Mouse (Mus musculus) intestine, embryonic 15.5 days (tissue): ENCODE results near the gene Apol6. TPM values are rescaled to one million over a fixed set of nuclear protein-coding genes. Genes with fewer than 3 reads are reported as not detected.
A peak's percentile ranks its signal among the peaks of the same experiment; 100 is the strongest.

Experiments
- ATAC-seq: fragments of 200-750 bp; cut with Nextera tagmentation; 2 replicates; pipeline ENCODE4 v1.8.0; 2017; ENCODE audit warnings: moderate TSS enrichment, moderate library complexity
- H3K27ac ChIP-seq: fragments of 300-500 bp; sonication (generic); 2 replicates; pipeline ENCODE4 v1.5.1; 2015; ENCODE audit warnings: mild to moderate bottlenecking, inconsistent platforms
- H3K27me3 ChIP-seq: fragments of 300-500 bp; sonication (generic); replicated peaks from 2 replicates; pipeline ENCODE4 v1.6.1; 2015; ENCODE audit warnings: inconsistent platforms
- H3K36me3 ChIP-seq: fragments of 300-500 bp; sonication (generic); 2 replicates; pipeline ENCODE4 v1.6.1; 2015; ENCODE audit warnings: inconsistent platforms
- H3K4me1 ChIP-seq: fragments of 300-500 bp; sonication (generic); replicated peaks from 2 replicates; pipeline ENCODE4 v1.6.1; 2015; ENCODE audit warnings: inconsistent platforms
- H3K4me2 ChIP-seq: fragments of 300-500 bp; sonication (generic); replicated peaks from 2 replicates; pipeline ENCODE4 v1.6.1; 2015; ENCODE audit warnings: mild to moderate bottlenecking, inconsistent platforms
- H3K4me3 ChIP-seq: fragments of 300-500 bp; sonication (generic); replicated peaks from 2 replicates; pipeline ENCODE4 v1.5.1; 2015; ENCODE audit warnings: inconsistent platforms
- H3K9ac ChIP-seq: fragments of 300-500 bp; sonication (generic); 2 replicates; pipeline ENCODE4 v1.6.1; 2015; ENCODE audit warnings: inconsistent platforms
- H3K9me3 ChIP-seq: fragments of 300-500 bp; sonication (generic); 2 replicates; pipeline ENCODE4 v1.6.1; 2016; ENCODE audit warnings: inconsistent platforms
- WGBS: fragments of 180-500 bp; shearing (Covaris S2); methylation state at CpG from one replicate; pipeline ENCODE4 v1.1.7; 2015; 5-methylcytosine and 5-hydroxymethylcytosine counted together
- polyA plus RNA-seq: library from polyadenylated mRNA; unstranded; fragments of >200 nt; fragmentation: Nextera tagmentation; extraction: Ambion mirVana; gene quantifications from 2 replicates; pipeline ENCODE4 v1.2.1, GENCODE M21; 2015

Gene Apol6
- polyA plus RNA-seq, result 0.63 and 0.69 TPM in 2 replicates

- ATAC-seq, result no peak
- no peak within 1 kb of the TSS for H3K4me2 ChIP-seq
- no peak within 1 kb of the TSS for H3K9ac ChIP-seq
- no peaks in the 10 kb centered on the region for H3K36me3 ChIP-seq
- peaks cover 6% of the 10 kb centered on the region; the same call in 1 of the 2 replicates for H3K4me1 ChIP-seq
- H3K9me3 ChIP-seq, result no peaks in the 10 kb centered on the region
- H3K27ac ChIP-seq, result no peak within 1 kb of the TSS
- no peak within 1 kb of the TSS for H3K4me3 ChIP-seq
- 73% methylated on average over 12 of the region's 12 CpGs for WGBS
- no peaks in the 10 kb centered on the region for H3K27me3 ChIP-seq
These were observed at the start of gene Apol6 for GRCm38 (mm10) chr15:77044597-77045320. Gene Apol6, plus strand, starts transcription at chr15:77044729.

- Histone ChIP-seq H3K9me3 (no peaks in the 10 kb centered on the region), H3K9ac (no peak overlapping the region), H3K4me3 (no peak overlapping the region), H3K27ac (no peak overlapping the region), H3K36me3 (no peaks in the 10 kb centered on the region), H3K27me3 (0 out of 2 replicates have a peak, but pooled peaks cover 4% of the 10 kb centered on the region), H3K4me1 (no peaks in the 10 kb centered on the region), H3K4me2 (no peak overlapping the region)
- no peak for ATAC-seq
- WGBS, result 76% methylated on average over 2 of the region's 2 CpGs
These were observed 46.5 kb upstream of the Apol6 start for GRCm38 (mm10) chr15:76998048-76998447.

- H3K27ac ChIP-seq, result no peak overlapping the region
- ATAC-seq, result no peak
- H3K4me2 ChIP-seq, result no peak overlapping the region
- H3K9ac ChIP-seq, result no peak overlapping the region
- WGBS, result 54% methylated on average over 21 of the region's 21 CpGs
- H3K36me3 ChIP-seq, result no peaks in the 10 kb centered on the region
- no peaks in the 10 kb centered on the region for H3K4me1 ChIP-seq
- H3K27me3 ChIP-seq, result 0 out of 2 replicates have a peak, but pooled peaks cover 4% of the 10 kb centered on the region
- no peaks in the 10 kb centered on the region for H3K9me3 ChIP-seq
- H3K4me3 ChIP-seq, result no peak overlapping the region
These were observed 45.5 kb upstream of the Apol6 start for GRCm38 (mm10) chr15:76998878-76999588.

GRCm38 (mm10) chr15:77003173-77003867, 41.2 kb upstream of the Apol6 start:
- Histone ChIP-seq H3K9me3 (no peaks in the 10 kb centered on the region), H3K27ac (no peak overlapping the region), H3K4me2 (no peak overlapping the region), H3K4me3 (no peak overlapping the region), H3K9ac (no peak overlapping the region), H3K4me1 (no peaks in the 10 kb centered on the region), H3K27me3 (0 out of 2 replicates have a peak, but pooled peaks cover 4% of the 10 kb centered on the region), H3K36me3 (no peaks in the 10 kb centered on the region)
- ATAC-seq, result no peak
- WGBS, result 91% methylated on average over 3 of the region's 3 CpGs

GRCm38 (mm10) chr15:77003868-77004215, 40.7 kb upstream of the Apol6 start:
- WGBS, result 10% methylated on average over 3 of the region's 3 CpGs
- no peak overlapping the region for H3K4me2 ChIP-seq
- H3K27ac ChIP-seq, result no peak overlapping the region
- peak; percentile 36 for ATAC-seq
- no peaks in the 10 kb centered on the region for H3K36me3 ChIP-seq
- H3K4me3 ChIP-seq, result no peak overlapping the region
- no peaks in the 10 kb centered on the region for H3K9me3 ChIP-seq
- no peak overlapping the region for H3K9ac ChIP-seq
- 0 out of 2 replicates have a peak, but pooled peaks cover 2% of the 10 kb centered on the region for H3K27me3 ChIP-seq
- H3K4me1 ChIP-seq, result no peaks in the 10 kb centered on the region

- Histone ChIP-seq H3K27ac (no peak overlapping the region), H3K4me1 (peaks cover 7% of the 10 kb centered on the region), H3K9ac (no peak overlapping the region), H3K4me3 (no peak overlapping the region), H3K9me3 (no peaks in the 10 kb centered on the region), H3K27me3 (no peaks in the 10 kb centered on the region), H3K36me3 (no peaks in the 10 kb centered on the region), H3K4me2 (no peak overlapping the region)
- no peak for ATAC-seq
- 92% methylated on average over 6 of the region's 6 CpGs for WGBS
These were observed 35.7 kb upstream of the Apol6 start for GRCm38 (mm10) chr15:77008851-77009250.

GRCm38 (mm10) chr15:77013753-77014241, 30.7 kb upstream of the Apol6 start:
- Histone ChIP-seq H3K9me3 (no peaks in the 10 kb centered on the region), H3K4me2 (peak overlapping the region; percentile 33), H3K4me3 (no peak overlapping the region), H3K27me3 (no peaks in the 10 kb centered on the region), H3K4me1 (peaks cover 8% of the 10 kb centered on the region), H3K27ac (peak overlapping the region; percentile 5; the same call in 1 of the 2 replicates), H3K36me3 (no peaks in the 10 kb centered on the region), H3K9ac (0 out of 2 replicates have a peak overlapping the region, but pooled peaks have one; percentile 9)
- peak; percentile 35; the same call in 1 of the 2 replicates for ATAC-seq
- WGBS, result 21% methylated on average over 15 of the region's 15 CpGs

GRCm38 (mm10) chr15:77014431-77014830, 30.1 kb upstream of the Apol6 start:
- Histone ChIP-seq H3K4me2 (no peak overlapping the region), H3K9ac (no peak overlapping the region), H3K36me3 (no peaks in the 10 kb centered on the region), H3K27ac (no peak overlapping the region), H3K4me1 (peaks cover 8% of the 10 kb centered on the region), H3K4me3 (no peak overlapping the region), H3K27me3 (no peaks in the 10 kb centered on the region), H3K9me3 (no peaks in the 10 kb centered on the region)
- 41% methylated on average over 6 of the region's 6 CpGs for WGBS
- no peak for ATAC-seq

- WGBS, result 76% methylated on average over 4 of the region's 4 CpGs
- no peak overlapping the region for H3K4me3 ChIP-seq
- no peak overlapping the region for H3K9ac ChIP-seq
- ATAC-seq, result no peak
- no peak overlapping the region for H3K27ac ChIP-seq
- H3K27me3 ChIP-seq, result no peaks in the 10 kb centered on the region
- no peaks in the 10 kb centered on the region for H3K36me3 ChIP-seq
- no peak overlapping the region for H3K4me2 ChIP-seq
- H3K9me3 ChIP-seq, result no peaks in the 10 kb centered on the region
- peaks cover 8% of the 10 kb centered on the region for H3K4me1 ChIP-seq
These were observed 29.5 kb upstream of the Apol6 start for GRCm38 (mm10) chr15:77014985-77015384.

- H3K4me2 ChIP-seq, result no peak overlapping the region
- no peaks in the 10 kb centered on the region for H3K9me3 ChIP-seq
- no peak overlapping the region for H3K9ac ChIP-seq
- no peak overlapping the region for H3K4me3 ChIP-seq
- H3K36me3 ChIP-seq, result no peaks in the 10 kb centered on the region
- no peaks in the 10 kb centered on the region for H3K27me3 ChIP-seq
- peaks cover 8% of the 10 kb centered on the region for H3K4me1 ChIP-seq
- no peak for ATAC-seq
- no peak overlapping the region for H3K27ac ChIP-seq
- 85% methylated on average over 6 of the region's 6 CpGs for WGBS
These were observed 28.0 kb upstream of the Apol6 start for GRCm38 (mm10) chr15:77016509-77016908.

- no peaks in the 10 kb centered on the region for H3K27me3 ChIP-seq
- no peak overlapping the region for H3K9ac ChIP-seq
- H3K36me3 ChIP-seq, result no peaks in the 10 kb centered on the region
- no peak overlapping the region for H3K4me3 ChIP-seq
- no peak for ATAC-seq
- peaks cover 8% of the 10 kb centered on the region for H3K4me1 ChIP-seq
- H3K9me3 ChIP-seq, result no peaks in the 10 kb centered on the region
- H3K4me2 ChIP-seq, result no peak overlapping the region
- H3K27ac ChIP-seq, result no peak overlapping the region
These were observed 26.6 kb upstream of the Apol6 start for GRCm38 (mm10) chr15:77017897-77018296.

GRCm38 (mm10) chr15:77018740-77019340, 25.7 kb upstream of the Apol6 start:
- 62% methylated on average over 6 of the region's 6 CpGs for WGBS
- H3K36me3 ChIP-seq, result no peaks in the 10 kb centered on the region
- H3K4me2 ChIP-seq, result no peak overlapping the region
- H3K27ac ChIP-seq, result no peak overlapping the region
- H3K9ac ChIP-seq, result no peak overlapping the region
- H3K9me3 ChIP-seq, result no peaks in the 10 kb centered on the region
- no peaks in the 10 kb centered on the region for H3K27me3 ChIP-seq
- ATAC-seq, result peak; percentile 53; the same call in 1 of the 2 replicates
- no peak overlapping the region for H3K4me3 ChIP-seq
- peaks cover under 1% of the 10 kb centered on the region; the same call in 1 of the 2 replicates for H3K4me1 ChIP-seq
